Mouse (Mus musculus) heart, postnatal 14 days (tissue): ENCODE measurements around the gene Stx1a. TPM values are rescaled to one million over a fixed set of nuclear protein-coding genes. Genes with fewer than 3 reads are reported as not detected.

Experiments
- DNase-seq, 2 experiments: peaks; one replicate each; pipeline ENCODE4 v3.0.0; 2021 to 2022
- intact Hi-C: fragments of 180-260 bp; cut with DNase I; formaldehyde crosslinking; loops from one replicate; pipeline ENCODE4 v1.15.1; 2025
- total RNA-seq, 2 experiments: library from RNA; stranded (reverse); gene quantifications; 2 replicates each; pipeline ENCODE4 v1.2.3; 2021

Stx1a gene
- total RNA-seq, 2 experiments from 2014 or later: 2.6 to 4.3 TPM

DNA sequence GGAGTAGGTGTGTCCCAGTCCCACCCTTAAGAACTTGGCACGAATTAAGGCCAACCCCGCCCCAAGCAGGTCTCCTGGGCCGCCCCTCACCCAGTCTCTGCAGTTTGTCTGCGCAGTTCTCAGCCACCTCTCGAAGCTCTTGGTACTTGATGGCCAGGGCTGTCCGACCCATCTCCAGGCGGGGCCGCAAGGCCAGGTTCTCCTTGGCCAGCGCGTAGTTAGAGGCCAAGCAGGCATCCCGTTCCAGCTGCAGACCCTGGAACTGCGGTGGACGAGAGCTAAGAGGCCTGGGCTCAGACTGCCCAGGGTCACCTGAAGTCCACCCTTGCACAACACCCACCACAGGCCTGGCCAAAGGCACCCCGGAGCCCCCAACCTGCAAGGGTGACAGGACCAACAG, 53.1 kb downstream of the Stx1a start:
- DNase-seq: no peak
- intact Hi-C loops: no loop called here

DNA sequence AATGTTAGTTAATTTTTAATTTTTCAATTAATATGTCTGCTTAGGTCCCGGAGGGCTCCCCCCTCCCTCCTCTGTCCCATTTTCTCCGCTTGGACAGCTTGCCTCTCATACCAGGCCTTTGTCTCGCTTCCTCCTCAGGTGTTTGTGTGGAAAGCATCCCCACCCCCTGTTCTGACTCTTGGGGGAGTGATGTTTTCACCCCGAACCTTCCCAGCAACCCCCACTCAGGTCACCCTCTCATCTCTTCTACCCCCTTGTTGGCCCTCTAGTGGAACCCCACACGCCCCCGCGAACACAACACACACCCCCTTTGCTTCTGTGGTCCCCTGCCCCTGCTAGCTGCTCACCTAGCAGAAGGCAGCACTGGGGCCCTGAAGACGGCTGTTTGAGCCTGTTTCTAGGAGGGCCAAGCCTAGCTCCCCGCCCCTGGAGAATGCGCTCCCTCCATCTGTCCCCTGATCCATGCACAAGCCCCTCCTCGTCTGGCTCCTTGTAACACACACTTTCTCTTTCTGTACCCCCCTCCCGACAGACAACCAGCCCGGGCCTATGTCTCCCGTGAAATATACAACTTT, 53.7 kb downstream of the Stx1a start:
- DNase-seq: peak; percentile 25 to 31
- intact Hi-C loops: no loop called here

- intact Hi-C loops: no loop called here
Observed at GRCm38 (mm10) chr5:135077564-135078481, 54.5 kb downstream of the Stx1a start, which contains the start of gene Vps37d. Gene Vps37d, minus strand, starts transcription at chr5:135078266.

DNA sequence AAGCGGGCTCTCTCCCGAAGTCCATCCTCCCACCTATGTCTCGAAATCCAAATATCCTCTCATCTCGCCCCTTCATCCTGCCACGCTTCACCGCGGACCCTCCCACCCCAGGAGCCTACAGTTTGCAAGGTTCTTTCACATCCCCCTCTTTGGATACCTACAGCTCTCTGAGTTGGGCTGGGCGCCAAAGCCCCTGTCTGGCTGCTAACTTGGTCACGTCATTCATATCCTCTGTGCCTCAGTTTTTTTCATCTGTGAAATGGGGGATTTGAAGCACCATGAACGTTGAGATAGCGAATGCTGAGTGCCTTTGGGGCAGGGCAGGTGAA, 55.2 kb downstream of the Stx1a start:
- DNase-seq: peak in 1 of 2 experiments; percentile 17
- intact Hi-C loops: no loop called here

More at GRCm38 (mm10) chr5:135077564-135078481, 54.5 kb downstream of the Stx1a start, which contains the start of gene Vps37d:
- DNase-seq: peak; percentile 98 to 99

DNA sequence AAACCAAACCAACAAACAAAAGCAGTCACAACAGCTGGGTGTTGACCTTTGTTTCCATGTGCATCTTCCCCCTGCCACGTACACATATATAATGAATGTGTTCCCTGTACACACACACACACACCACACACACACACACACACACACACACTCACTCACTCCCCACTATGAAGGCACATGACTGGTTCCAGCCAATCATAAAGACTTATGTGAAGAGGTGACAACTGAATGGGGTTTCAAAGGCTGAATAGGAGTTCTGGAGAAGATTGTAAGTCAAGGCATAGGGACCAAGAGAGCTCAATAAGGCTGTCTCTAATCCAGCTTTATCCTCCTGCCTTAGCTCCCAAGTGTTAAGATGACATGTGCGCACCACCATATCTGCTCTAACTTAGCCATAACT, 56.3 kb downstream of the Stx1a start:
- no peak for DNase-seq
- intact Hi-C loops: no loop called here

DNA sequence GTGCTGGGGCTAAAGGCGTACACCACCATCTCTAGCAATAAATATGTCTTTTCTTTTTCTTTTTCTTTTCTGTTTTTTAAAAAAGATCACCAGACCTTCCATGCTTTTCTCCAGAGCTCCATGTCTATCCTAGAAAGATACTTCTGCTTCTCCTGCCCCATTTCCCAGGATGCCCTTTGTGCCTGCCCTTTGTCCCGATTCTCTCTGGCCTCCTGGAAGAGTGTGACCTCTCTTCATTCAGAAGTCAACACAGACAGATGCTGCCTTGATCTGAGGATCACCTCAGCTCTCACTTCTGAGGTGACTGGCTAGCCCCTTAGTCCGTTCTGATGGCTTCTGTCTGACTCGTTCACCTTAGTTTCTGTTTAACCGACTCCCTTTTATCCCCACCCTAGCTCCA, 57.3 kb downstream of the Stx1a start:
- no peak for DNase-seq
- intact Hi-C loops: no loop called here

DNA sequence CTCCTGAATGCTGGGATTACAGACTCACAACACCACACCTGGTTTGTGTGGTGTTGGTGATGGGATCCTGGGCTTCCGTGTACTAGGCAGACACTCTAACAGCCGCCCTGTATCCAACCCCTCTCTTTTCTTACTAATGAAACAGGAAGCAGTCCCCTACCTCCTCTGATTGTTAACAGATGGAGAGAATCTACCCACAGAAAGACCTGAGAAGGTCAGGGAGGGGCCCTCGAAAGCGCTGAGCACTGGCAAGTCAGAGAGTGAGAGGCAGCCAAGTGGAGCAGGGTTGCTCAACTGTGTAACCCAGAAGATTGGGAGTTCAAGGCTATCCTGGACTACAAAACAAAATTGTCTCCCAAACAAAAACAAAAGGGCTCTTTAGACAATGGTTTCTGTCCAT, 63.6 kb downstream of the Stx1a start:
- no peak for DNase-seq
- intact Hi-C loops: no loop called here

DNA sequence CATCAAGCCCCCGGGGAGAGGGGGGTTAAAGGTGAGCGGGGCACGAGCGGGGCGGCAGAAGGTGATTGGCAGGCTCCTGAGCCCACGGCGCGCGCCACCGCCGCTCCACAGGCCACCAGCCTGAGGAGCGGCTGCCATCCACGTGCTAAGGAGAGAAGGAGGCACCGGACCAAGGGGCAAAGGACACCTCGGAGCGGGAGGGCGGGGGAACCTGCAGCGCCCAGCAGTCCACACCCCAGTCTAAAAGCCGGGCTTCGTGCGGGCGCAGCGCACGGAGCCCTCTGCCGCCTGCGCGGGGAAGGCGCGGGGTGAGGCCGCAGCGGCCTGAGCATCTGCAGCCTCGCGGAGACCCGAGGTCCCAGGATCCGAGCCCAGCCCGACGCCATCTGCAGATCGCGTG, 66.4 kb downstream of the Stx1a start, which contains the start of gene Mlxipl:
TSS of gene Mlxipl (plus strand) at position 238 of the 400 bp plus-strand sequence.
- intact Hi-C loops: no loop called here

More for the DNA sequence above, 66.4 kb downstream of the Stx1a start, which contains the start of gene Mlxipl:
- DNase-seq: no peak

Other genes with a start within 250 kb of the Stx1a start
- not detected for gene Tmem270, start 116.7 kb upstream of the Stx1a start, total RNA-seq
- gene Cldn13, start 108.0 kb upstream of the Stx1a start, total RNA-seq: not detected
- gene Mettl27, start 91.1 kb upstream of the Stx1a start, total RNA-seq: 1 to 10 TPM; 5.7 to 5.9 TPM
- under 1 TPM; 0.14 to 0.59 TPM for gene Cldn4, start 76.5 kb upstream of the Stx1a start, total RNA-seq
- gene Cldn3, start 37.3 kb upstream of the Stx1a start, total RNA-seq: 1 to 10 TPM in 1 of 2 experiments, under 1 TPM in 1; 0.22 to 1.4 TPM
- 10 to 100 TPM; 61.4 to 65.0 TPM for gene Abhd11, start 14.3 kb upstream of the Stx1a start, total RNA-seq
- 10 to 100 TPM; 25.9 to 26.2 TPM for gene Dnajc30, start 40.7 kb downstream of the Stx1a start, total RNA-seq
- 10 to 100 TPM; 24.9 to 26.8 TPM for gene Bud23, start 41.5 kb downstream of the Stx1a start, total RNA-seq
- 1 to 10 TPM in 1 of 2 experiments, under 1 TPM in 1; 0.98 to 1.2 TPM for gene Vps37d, start 54.8 kb downstream of the Stx1a start, total RNA-seq
- gene Mlxipl, start 66.4 kb downstream of the Stx1a start, total RNA-seq: 10 to 100 TPM; 16.5 to 28.8 TPM
- 10 to 100 TPM; 12.3 to 13.5 TPM for gene Tbl2, start 126.2 kb downstream of the Stx1a start, total RNA-seq
- 10 to 100 TPM; 30.0 to 33.1 TPM for gene Bcl7b, start 144.8 kb downstream of the Stx1a start, total RNA-seq
- 10 to 100 TPM; 43.1 to 44.9 TPM for gene Baz1b, start 163.8 kb downstream of the Stx1a start, total RNA-seq
- under 1 TPM; 0.29 to 0.55 TPM for gene Fzd9, start 227.7 kb downstream of the Stx1a start, total RNA-seq